Mouse (Mus musculus) left cerebral cortex, postnatal 36 days (tissue): ENCODE results near the gene Vmn1r2. TPM values are rescaled to one million over a fixed set of nuclear protein-coding genes. Genes with fewer than 3 reads are reported as not detected.
"Not testable (repeated sequence)": the region's sequence is repeated elsewhere in the genome, so short reads cannot be mapped to it uniquely, and the experiment has no call there.

Source experiments
- DNase-seq, 2 experiments: peaks; one replicate each; pipeline ENCODE4 v3.0.0; 2021 to 2022; ENCODE audit warnings: low spot score in 2 of 2, mixed read lengths in 1 of 2
- intact Hi-C: fragments of 180-260 bp; cut with DNase I; formaldehyde crosslinking; loops from one replicate; pipeline ENCODE4 v1.15.1; 2025
- total RNA-seq, 2 experiments: library from RNA; stranded (reverse); gene quantifications; 2 replicates each; pipeline ENCODE4 v1.2.3; 2021

Vmn1r2 gene
- not detected for total RNA-seq

DNA sequence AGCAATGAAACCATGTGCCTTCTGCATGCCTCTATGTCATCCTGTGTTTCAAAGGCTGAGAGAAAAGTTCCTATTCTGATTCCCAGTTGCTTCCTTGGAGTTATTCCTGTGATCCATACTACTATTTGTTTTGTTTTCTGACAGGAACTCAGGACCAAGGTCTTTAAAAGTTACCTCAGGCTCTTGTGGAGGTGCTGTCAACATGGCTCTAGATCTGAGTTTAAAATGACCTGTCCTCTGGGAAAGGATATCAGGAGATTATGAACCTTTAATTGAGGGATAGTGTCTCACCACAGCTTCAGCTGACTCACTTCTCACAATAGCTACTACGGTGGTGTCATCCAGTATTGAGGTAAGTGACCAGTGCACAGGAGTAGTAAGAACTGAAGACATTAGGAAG, at the start of gene Vmn1r2:
Gene Vmn1r2, plus strand, starts transcription at position 301 of the 400 bp plus-strand sequence.
- DNase-seq, intact Hi-C loops: not testable (repeated sequence)

GRCm38 (mm10) chr4:3147926-3148325, 19.2 kb upstream of the Vmn1r2 start:
- intact Hi-C loops, DNase-seq: not testable (repeated sequence)

GRCm38 (mm10) chr4:3153320-3153719, 13.8 kb upstream of the Vmn1r2 start:
- DNase-seq, intact Hi-C loops: not testable (repeated sequence)

GRCm38 (mm10) chr4:3164429-3164828, 2.7 kb upstream of the Vmn1r2 start:
- DNase-seq, intact Hi-C loops: not testable (repeated sequence)

- intact Hi-C loops = no loop called here
- DNase-seq = no peak
Observed at GRCm38 (mm10) chr4:3165046-3165445, 2.1 kb upstream of the Vmn1r2 start.

- intact Hi-C loops, DNase-seq: not testable (repeated sequence)
Observed at GRCm38 (mm10) chr4:3174586-3174985, 7.5 kb downstream of the Vmn1r2 start.

DNA sequence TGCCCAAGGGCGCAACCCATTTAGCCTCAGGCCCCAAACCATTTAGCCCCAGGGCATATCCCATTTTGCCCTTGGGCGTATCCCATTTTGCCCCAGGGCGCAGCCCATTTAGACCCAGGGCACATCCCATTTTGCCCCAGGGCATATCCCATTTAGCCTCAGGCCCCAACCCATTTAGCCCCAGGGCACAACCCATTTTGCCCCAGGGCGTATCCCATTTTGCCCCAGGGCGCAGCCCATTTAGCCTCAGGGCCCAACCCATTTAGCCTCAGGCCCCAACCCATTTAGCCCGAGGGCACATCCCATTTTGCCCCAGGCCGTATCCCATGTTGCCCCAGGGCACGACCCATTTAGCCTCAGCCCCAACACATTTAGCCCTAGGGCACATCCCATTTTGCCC, 8.6 kb downstream of the Vmn1r2 start:
- intact Hi-C loops, DNase-seq: not testable (repeated sequence)

DNA sequence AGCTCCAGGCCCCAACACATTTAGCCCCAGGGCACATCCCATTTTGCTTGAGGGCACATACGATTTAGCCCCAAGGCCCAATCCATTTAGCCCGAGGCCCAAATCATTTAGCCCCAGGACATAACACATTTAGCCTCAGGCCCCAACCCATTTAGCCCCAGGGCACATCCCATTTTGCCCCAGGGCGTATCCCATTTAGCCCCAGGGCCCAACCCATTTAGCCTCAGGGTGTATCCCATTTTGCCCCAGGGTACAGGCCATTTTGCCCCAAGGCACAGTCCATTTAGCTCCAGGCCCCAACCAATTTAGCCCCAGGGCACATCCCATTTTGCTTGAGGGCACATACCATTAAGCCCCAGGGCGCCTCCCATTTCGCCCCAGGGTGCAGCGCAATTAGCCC, 9.1 kb downstream of the Vmn1r2 start:
- DNase-seq, intact Hi-C loops: not testable (repeated sequence)

GRCm38 (mm10) chr4:3176746-3177490, 9.8 kb downstream of the Vmn1r2 start:
- intact Hi-C loops, DNase-seq: not testable (repeated sequence)

- DNase-seq, intact Hi-C loops: not testable (repeated sequence)
Observed at GRCm38 (mm10) chr4:3185258-3185657, 18.1 kb downstream of the Vmn1r2 start, which contains the start of gene Vmn1r3. TSS of gene Vmn1r3 (minus strand) at chr4:3185358.

DNA sequence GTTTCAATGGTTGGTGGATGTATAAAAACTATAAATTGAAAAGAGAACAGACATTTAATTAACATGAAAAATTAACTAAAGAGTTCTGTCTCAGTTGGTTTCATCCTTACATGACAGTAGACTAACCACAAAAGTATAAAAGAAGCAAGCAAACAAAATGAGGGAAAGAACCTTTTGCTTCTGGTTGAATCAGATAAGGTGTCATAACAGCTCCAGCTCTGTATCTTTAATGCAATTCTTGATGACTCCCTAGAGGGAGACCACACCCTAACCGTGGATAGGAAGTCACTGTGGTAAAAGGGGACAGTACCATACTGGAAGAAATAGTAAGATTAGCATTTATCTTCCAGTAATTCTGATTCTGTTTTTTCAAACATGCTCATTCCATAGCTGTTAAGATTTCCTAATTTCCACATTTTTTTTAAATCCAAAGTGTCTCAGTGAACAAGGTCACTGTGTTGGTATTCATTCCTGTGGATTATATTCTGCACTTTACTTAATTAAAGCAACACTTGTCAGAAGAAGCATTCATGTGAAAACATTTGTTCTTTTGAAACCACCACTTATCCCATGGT, 42.6 kb downstream of the Vmn1r2 start:
- DNase-seq, intact Hi-C loops: not testable (repeated sequence)

- intact Hi-C loops, DNase-seq: not testable (repeated sequence)
Observed at GRCm38 (mm10) chr4:3213349-3213748, 46.2 kb downstream of the Vmn1r2 start.

- intact Hi-C loops, DNase-seq: not testable (repeated sequence)
Observed at GRCm38 (mm10) chr4:3216382-3216781, 49.3 kb downstream of the Vmn1r2 start.

Other genes with a start within 250 kb of the Vmn1r2 start
- not detected for gene Vmn1r3, start 18.0 kb downstream of the Vmn1r2 start, total RNA-seq